Mouse (Mus musculus) 3T3-L1 (cell line): ENCODE data around the gene Eif6.

Source experiments
- DNase-seq: peaks from one replicate; pipeline ENCODE4 v3.0.0-alpha.2; 2015; ENCODE audit warnings: low read depth, low spot score

Gene Eif6

GRCm38 (mm10) chr2:155792899-155793298 is 33.8 kb downstream of the Eif6 start:
- DNase-seq, result no peak

- DNase-seq, result no peak
These were observed 38.5 kb downstream of the Eif6 start for GRCm38 (mm10) chr2:155787949-155788931.

- DNase-seq, result no peak
These were observed 39.8 kb downstream of the Eif6 start for GRCm38 (mm10) chr2:155786905-155787304.

- no peak for DNase-seq
These were observed 42.2 kb downstream of the Eif6 start for GRCm38 (mm10) chr2:155784534-155784933.

GRCm38 (mm10) chr2:155779506-155779905 is 47.2 kb downstream of the Eif6 start:
- DNase-seq, result no peak

- no peak for DNase-seq
These were observed 47.7 kb downstream of the Eif6 start for GRCm38 (mm10) chr2:155779066-155779465.

GRCm38 (mm10) chr2:155778004-155778403 is 48.7 kb downstream of the Eif6 start:
- no peak for DNase-seq

GRCm38 (mm10) chr2:155777688-155777985 is 49.1 kb downstream of the Eif6 start:
- DNase-seq, result no peak

GRCm38 (mm10) chr2:155776824-155777687 is 49.7 kb downstream of the Eif6 start:
- no peak for DNase-seq

GRCm38 (mm10) chr2:155775685-155776263 is 51.0 kb downstream of the Eif6 start:
- no peak for DNase-seq

GRCm38 (mm10) chr2:155774927-155775684 is 51.6 kb downstream of the Eif6 start, which contains the start of gene Mmp24:
Gene Mmp24 (plus strand): TSS chr2:155775342.
- DNase-seq, result no peak

- no peak for DNase-seq
These were observed 52.3 kb downstream of the Eif6 start for GRCm38 (mm10) chr2:155774261-155774926.

GRCm38 (mm10) chr2:155773664-155774063 is 53.1 kb downstream of the Eif6 start:
- DNase-seq, result no peak
